Mouse (Mus musculus): ENCODE data around the gene Rfx1.

Gene Rfx1

DNA sequence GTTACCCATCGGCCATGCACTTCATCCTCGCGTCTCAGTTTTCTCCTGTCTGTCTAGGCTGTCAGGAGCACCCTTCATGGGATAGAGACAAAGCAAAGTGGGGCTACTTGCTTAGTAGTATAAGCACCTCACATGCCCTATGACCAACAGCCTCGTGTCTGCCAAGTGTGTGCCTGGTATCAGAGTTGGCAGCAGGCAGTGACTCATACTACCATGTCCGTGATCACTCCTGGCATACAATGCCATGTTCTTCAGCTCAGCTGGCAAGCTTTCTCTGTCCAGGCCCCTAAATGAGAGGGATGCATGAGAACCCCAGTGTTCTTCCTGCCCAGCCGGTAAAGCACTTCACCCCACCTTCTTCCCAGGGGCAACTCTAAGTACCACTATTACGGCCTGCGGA is 24.0 kb downstream of the Rfx1 start:
- DNase-seq (ENCODE audit: low spot score) = no peak

DNA sequence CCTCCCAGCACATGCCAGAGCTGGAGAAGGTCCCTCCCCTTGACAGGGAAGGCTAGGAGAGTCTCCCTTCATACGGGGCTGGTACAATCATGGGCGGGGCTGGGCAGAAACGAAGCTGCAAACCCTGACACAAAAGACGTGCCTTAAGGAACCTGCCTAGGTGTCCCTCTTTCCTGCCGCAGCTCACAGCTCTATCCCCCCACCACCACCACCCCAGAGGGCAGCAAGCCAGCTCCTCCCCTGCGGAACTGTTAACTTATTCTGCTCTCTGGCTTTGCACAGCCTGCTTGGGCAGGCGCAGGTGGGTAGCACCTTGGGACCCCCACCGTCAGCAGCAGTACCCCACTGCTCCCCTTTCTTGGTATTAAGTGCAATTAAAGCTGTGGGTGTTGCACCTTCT is 29.4 kb downstream of the Rfx1 start:
- DNase-seq (ENCODE audit: low spot score) = no peak

DNA sequence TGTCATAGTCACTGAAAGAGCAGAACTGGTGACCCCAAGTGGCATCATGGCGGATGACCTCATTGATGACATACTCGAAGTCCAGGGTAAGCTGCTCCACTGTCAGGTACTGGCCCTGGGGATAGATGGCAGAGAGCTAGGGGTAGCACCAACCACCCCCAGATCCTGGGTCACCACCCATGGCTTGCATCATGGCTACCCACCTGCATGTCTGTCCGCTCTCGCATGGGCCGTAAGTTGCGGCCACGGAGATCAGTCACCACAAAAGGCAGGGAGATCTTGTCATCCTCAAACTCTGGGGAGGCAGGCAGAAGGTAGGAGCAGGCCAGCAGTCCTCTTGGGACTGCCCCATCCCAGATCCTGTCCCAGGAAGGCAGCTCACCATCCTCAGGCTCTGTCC is 31.7 kb downstream of the Rfx1 start:
- no peak for DNase-seq (ENCODE audit: low spot score)

DNA sequence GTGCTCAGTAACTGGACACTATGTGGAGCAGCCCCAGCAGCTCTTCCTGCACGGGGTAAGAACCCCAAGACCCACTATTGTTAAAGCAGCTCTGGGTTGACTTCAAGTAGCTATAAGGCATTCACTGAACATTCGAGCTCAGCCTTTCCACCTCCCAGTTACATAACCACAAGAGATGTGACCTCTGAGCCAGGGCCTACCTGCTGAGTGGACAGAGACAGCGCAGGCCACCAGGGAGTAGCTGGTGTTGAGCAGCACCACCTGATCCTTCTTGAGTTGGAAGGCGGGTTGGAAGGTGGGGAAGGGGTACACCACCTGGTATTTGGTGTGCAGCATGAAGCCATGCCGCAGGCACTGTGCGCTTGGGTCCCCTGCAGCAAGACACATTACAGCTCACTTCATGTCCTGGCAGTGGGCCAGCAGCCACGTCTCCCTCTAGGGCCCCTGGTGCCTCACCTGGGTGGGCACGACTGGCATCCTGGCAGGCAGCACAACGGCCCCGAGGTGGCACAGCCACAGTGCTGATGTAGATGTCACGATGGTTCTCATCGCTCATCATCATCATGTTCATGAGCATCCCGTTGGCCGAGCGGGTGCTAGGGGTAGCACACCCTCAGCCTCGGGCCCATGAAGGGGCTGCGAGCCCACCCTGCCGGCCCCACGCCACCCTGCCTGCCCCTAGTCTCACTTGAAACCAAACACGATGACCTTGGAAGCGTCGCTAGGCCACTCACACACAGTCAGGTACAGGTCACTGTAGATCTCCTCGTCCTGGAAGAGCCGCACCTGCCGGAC is 35.0 kb downstream of the Rfx1 start:
- DNase-seq (ENCODE audit: low spot score) = no peak

DNA sequence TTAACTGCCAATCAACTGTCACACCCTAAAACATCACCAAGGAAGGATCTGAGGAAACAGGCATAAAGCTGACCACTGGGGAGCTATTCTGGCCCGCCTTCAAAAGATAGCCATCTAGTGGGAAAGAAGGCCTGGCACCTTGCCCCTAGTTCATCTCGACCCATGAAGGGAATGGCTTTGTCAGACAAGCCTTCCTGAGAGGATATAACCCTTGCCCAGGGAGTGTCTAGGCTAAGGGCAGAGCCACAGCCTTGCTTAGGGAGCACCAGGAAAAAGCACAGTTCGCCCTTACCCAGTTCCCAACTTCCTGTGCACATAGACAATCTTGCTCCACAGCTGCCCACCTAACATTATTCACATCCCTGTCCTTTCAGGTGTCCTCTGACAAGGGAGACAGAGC is 37.0 kb downstream of the Rfx1 start:
- no peak for DNase-seq (ENCODE audit: low spot score)

DNA sequence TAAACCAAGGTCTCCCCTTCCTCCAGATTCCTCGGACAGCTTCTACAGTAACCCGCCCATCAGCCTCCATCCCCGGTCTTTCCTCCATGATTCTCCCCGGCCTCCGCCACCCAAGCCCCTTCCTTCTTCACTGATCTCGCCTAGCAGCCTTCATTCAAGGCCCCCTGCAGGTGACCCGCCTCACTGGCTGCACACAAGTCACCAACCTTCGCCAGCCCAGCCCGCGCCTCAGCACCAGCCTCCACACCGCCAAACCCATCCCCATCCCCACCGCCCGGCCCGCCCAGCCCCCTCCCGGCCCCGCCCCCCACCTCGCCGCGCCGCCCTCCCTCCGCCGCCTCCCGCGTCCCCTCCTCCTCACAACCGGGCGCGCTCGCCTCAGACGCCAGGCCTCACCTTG is 37.6 kb downstream of the Rfx1 start:
- DNase-seq (ENCODE audit: low spot score) = peak; percentile 81

DNA sequence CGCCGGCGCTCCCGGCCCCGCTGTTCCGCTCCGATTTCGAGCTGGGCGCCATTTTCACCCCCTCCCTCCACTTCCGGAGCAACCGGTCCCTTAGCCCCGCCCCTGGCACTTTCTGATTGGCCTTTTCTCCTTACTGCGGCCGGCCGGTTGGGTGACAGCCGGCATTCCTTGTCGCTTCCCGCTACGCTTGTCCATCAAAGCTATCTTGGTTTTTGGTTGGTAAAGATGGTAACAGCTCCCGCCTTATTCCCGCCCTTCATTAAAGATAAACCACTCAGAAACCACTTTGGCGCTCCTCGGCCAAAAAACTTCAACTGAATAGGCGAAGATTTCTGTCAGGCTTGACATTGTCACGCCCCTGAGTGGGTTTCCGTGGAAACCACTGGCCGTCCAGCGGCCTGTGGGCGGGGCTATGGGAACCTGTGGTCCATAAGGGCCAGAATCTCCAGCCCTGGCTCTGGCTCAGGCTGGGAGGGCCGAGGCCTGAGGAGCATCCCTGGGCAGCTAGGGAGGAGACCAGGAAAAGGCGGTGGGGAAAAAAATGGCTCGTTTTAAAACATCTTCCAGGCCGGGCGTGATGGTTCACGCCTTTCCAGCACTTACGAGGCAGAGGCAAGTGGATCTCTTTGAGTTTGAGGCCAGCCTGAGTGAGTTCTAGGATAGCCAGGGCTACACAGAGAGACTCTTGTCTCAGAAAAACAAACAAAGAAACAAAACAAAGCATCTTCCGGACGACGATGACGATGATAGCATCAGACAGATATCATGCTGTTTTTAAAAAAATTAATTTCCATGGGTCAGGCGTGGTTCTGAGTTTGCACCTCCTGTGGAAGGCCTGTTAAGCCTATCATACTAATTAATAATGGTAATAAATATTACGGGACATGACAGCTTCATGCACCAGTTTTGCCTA is 38.3 kb downstream of the Rfx1 start, which contains the start of gene Dcaf15:
Gene Dcaf15, minus strand, starts transcription at position 72 of the 913 bp plus-strand sequence.
- DNase-seq (ENCODE audit: low spot score) = peak; percentile 99

DNA sequence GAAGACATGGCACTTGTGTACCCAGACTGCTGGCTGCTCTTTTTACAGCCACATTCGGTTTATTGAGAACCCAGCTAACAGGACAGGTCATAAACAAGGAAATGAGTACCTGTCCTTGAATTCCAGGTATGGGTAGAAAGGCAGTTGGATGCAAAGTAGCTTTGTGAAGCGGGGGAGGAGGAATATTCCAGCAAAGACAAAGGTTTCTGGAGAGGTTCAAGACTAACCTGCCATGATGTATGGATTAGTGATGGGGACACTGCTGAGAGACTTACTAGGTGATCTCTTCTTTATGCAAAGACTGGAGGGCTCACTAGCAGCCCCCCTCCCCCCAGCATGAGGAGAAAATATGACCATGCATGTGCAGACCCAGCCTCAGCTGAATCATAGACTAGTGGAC is 39.0 kb downstream of the Rfx1 start:
- no peak for DNase-seq (ENCODE audit: low spot score)

DNA sequence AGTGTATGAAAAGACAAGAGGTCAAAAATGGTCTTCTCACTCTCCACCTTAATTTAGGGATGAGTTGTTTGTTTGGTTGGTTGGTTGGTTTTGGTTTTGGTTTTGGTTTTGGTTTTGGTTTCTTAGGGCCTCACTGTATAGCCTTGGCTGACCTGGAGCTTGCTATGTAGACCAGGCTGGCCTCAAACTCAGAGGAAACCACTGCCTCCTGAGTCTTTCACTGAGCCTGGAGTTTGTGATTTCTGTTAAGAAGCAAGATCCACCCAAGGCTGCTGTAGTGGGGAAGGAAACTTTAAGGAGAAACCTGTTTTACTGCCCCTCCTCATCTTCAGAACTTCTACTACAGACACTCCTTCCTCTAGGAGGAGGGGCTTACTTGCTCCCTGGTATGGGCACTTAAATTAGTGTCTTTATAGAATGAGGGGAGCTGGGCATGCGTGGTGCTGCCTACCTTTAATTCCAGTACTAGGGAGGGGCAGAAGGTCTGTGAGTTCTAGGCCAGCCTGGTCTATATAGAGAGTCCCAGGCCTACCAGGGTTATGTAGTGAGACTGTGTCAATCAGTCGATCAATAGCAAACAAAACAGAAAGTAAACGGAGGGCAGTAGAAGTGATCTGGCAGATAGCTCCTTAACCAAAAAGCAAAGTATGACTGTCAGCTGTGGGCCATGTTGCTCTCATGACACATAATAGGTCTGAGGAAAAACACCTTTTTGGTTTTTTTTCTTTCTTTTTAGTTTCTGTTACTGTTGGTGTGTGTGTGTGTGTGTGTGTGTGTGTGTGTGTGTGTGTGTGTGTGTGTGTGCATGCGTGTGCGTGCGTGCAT is 39.8 kb downstream of the Rfx1 start:
- no peak for DNase-seq (ENCODE audit: low spot score)

DNA sequence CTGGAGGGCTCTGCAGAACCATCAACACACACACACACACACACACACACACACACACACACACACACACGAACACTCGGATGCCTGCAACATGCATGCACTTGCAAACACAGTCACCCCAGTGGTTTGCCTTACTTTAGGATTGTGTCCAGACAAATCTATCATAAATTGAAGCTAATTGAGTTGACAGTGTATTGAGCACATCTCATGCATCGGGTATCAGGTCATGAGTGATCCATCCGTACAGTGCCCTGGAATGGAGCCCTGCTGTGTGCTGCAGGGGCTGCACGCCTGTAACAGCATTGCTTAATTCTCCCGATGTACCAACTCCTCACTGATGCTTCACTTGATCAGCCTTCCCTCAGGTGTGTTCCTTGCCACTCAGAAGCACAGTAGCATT is 49.0 kb downstream of the Rfx1 start:
- DNase-seq (ENCODE audit: low spot score) = peak; percentile 55

DNA sequence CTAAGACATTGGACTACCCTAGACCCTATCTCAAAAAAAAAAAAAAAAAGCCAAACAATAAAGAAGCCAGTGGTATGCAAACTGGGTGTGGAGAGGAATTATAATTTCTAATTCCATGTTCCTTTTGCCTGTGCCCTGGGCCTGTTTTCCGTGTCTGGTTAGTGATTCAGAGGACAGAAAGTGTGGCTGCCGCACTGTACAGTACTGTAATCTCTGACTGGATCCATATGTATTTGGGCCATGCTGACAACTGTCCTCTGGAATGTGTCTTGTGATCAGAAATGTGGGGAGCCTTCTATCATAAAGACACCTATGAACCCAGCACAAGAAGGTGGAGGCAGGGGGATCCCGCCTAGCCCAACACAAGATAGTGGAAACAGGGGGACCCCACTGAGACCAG is 55.5 kb downstream of the Rfx1 start:
- DNase-seq (ENCODE audit: low spot score) = no peak

DNA sequence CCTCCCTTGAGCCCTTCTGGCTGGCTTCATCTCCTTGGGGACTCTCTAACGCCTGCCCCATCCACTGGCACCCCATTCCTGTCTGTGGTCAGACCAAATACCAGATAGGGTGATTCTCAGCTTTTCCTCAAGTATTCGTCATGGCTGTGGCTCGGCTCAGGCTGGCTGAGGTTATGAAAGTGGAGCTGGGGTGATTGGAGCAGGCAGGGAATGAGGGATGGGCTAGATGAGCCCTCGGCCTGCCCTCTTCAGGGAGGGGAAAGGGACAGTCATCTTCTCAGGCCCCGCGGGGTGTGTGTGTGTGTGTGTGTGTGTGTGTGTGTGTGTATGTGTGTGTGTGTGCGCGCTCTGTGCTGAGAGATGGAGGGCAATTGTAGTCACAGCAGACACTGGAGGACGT is 59.0 kb downstream of the Rfx1 start, which contains the start of gene Podnl1:
Gene Podnl1, plus strand, starts transcription at position 334 of the 400 bp plus-strand sequence.
- peak; percentile 16 for DNase-seq (ENCODE audit: low spot score)

DNA sequence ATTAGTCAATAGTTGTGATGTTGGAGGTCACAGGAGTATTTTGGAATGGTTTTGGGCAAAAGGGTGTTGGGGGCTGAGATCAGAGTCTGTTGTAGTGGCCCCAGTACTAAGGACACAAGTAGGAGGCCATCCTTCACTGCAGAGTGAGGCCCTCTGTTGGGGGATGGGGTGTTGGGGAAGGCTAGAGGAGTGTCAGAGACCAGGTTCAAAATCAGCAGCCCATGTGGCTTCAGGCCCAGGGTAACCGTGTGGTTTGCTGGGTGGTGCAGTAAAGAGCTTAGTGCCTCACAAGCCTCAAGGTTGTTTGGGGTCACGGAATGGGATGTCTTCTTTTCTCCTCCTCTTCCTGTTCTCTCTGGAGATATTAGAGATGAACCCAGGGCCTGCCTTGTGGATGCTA is 60.1 kb downstream of the Rfx1 start:
- DNase-seq (ENCODE audit: low spot score) = no peak

DNA sequence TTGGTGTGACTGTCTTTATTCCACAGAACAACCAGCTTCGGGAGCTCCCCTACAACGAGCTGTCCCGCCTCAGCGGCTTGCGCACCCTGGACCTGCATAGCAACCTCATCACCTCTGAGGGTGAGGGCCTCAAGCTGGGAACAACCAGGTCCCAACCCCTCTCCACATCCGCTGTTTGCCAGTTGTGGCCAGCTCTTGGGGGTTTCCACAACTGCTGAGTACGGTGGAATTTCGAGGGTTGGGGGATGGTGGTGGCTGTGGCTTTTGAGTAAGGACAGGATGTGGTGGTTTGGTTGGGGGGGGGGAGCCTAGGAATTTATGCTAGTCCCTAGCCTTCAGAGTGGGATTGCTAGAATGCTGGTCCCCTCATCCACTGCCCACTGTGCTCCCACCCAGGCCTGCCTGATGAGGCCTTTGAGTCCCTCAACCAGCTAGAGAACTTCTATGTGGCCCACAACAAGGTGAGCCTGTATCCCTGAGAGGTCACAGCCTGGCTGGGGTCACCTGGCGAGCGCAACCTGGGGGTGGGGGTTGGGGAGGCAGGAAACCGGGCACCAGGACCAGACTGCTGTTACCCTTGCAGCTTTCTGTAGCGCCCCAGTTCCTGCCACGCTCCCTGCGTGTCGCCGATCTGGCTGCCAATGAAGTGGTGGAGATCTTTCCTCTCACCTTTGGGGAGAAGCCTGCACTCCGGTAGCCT is 60.7 kb downstream of the Rfx1 start:
- DNase-seq (ENCODE audit: low spot score) = no peak

DNA sequence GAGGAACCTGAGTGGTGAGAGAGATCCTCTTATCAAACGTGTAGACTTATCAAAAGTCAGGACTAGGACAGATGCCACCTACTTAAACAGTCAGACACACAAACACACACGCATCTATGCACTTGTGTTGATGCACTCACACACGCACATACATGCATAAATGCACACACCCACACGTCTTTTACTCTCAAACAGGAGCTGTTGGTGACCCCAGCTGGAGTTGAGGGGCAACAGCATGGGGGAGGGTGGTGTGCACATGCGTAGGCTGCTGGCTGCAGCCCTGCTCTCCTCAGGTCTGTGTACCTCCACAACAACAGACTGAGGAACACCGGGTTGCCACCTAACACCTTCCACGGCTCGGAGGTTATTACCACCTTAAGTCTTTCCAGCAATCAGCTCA is 61.6 kb downstream of the Rfx1 start:
- peak; percentile 24 for DNase-seq (ENCODE audit: low spot score)

DNA sequence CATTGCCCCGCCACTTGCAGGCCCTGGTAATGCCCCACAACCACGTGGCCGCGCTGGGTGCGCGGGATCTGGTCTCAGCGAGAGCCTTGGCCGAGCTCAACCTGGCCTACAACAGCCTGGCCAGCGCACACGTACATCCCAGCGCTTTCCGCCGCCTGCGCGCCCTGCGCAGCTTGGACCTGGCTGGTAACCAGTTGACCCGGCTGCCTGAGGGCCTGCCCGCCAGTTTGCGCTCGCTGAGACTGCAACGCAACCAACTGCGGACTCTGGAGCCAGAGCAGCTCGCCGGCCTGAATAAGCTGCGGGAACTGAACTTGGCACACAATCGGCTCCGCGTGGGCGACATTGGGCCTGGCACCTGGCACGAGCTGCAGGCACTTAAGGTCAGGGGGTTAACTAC is 64.2 kb downstream of the Rfx1 start:
- no peak for DNase-seq (ENCODE audit: low spot score)

DNA sequence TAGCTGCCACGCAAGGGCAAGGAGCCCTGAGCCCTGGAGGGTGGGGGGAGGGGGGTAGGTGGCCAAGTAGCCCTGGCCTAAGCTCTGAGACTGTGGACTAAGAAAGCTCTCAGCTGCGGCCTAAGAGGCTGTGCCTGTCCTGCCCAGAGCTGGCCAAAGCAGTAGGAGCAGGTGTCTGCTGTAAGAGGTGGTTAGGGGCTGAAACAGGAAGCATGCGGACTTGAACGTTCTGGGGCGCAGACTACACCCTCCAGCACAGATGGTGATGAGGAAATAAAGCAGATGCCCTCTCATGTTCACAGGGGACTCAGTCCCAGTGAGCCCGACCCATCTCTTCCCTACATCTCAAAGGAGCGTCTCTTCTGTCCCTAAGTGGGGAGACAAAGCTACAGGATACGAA is 65.6 kb downstream of the Rfx1 start:
- DNase-seq (ENCODE audit: low spot score) = no peak

DNA sequence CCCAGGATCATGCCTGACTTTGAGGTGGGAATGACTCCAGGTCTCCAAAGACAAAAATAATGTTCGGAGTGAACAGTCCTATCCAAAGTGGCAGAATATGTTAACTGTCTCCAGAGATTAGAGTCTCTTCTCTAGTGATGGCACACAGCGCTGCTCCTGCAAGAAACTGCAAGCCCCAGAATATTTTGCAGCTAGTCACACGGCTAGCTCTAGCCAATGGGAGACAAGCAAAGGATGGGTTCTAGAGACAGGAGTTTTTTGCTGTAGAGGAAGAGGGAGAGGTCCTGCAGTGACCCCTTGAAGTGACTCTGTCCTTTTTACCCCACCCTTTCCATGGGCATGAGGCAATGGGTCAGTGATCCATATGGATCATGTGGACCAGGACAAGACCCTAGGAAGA is 71.2 kb downstream of the Rfx1 start:
- DNase-seq (ENCODE audit: low spot score) = peak; percentile 59

DNA sequence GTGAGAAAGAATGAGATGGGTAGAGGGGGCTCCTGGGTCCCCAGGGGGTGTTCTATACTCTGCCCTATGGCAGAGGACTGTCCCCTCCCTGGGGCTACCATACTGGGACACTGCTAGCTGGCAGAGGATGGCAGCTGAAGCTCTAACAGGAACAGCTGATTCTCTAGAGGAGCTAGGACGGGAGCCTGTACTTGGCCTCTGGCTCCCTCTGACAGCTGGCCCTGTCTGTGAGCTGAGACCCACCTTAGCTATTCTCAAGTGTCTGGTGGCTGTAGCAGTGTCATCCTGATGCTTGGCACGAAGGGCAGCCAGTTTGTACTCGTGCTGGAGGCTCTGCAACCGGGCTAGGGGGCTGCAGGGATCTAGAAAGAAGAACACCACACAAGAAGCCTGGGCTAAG is 74.2 kb downstream of the Rfx1 start:
- no peak for DNase-seq (ENCODE audit: low spot score)

DNA sequence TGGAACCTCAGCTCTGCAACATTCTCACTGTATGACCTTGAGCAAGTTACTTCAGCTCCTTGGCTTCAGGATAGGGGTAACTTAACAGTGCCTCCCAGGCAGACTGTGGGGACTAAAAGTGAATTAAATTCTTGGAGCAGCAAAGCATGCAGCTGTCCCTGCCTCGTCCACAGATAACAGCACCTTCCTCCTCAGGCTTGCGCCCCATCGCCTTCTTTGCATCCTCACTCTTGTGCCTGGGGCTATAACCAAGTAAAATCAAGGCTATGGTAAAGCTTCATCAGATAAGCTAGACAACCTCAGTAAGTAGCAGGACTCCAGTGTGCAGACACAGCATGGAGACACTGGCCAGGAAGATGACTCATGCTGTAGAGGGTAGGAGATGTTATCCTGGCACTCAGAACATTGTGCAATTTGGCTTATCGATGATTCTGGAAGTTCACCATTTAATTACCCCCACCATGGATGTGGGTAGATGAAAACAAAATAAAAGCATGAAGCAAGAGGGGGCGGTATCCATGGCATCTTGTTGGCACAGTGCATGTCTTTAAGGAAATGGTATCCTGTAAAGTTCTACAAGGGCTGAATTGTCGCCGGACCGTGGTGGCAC is 78.1 kb downstream of the Rfx1 start:
- DNase-seq (ENCODE audit: low spot score) = no peak
